Mouse (Mus musculus): ENCODE data around the gene Nt5dc3. TPM values are rescaled to one million over a fixed set of nuclear protein-coding genes. Genes with fewer than 3 reads are reported as not detected.

Nt5dc3 gene
- total RNA-seq, 2 experiments from 2014 or later = 36.1 to 77.7 TPM

DNA sequence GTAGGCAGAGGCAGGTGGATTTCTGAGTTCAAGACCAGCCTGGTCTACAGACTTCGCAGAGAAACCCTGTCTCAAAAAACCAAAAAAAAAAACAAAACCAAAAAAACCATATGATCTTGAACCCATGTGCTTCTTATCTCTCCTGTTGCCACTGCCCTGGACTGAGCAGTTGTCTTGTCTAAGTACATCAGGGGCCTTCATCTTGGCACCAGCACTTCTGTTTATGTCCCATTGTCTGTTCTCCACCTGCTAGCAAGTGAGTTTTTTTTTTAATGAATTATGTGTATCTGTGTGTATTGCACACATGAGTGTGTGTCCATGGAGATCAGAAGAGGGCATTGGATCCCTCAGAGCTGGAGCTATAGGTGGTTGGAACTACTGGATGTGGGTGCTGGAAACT lies 28.6 kb downstream of the Nt5dc3 start:
- no peak for TF ChIP-seq CTCF (IDR thresholded peaks at IDR 0.05)
- H3K4me3 ChIP-seq = no peak overlapping the region
- peak; percentile 8 for DNase-seq
- peak overlapping the region; percentile 90 for H3K27ac ChIP-seq
- intact Hi-C loops (cut with DNase I) = no loop called here

DNA sequence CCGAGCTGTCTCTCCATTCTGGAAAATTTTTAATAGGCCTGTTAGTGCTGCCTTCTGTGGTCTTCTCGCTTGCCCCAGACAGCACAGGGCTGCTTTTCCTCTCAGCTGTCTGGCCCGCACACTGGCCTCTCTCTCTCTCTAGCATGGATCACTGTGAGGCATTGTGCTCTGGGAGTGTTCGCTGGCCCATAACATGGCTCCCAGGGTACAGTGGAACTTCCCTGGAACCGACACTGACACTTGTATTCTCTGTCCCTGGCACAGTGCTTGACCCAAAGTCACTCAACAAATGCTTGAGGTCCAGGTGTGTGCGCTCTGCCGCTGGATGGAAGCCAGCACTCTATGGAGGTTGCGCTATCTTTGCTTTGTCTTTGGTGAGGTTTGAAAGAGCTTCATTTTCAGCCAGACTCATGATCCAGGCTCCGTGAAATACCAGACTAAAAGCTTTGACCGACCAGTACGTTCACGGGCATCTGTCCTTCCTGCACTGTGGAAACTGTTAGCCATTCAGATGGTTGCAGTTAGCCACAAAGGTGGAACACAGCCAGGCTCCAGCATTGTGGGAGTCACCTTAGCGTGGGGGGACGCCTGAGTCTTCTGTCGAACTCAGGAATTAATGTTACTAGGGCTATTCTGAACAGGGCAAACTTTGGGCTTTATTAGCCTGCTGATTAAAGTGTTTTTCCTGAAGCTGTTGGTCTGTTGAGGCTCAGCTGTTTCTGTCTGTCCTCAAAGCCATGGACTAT lies 29.4 kb downstream of the Nt5dc3 start:
- Histone ChIP-seq H3K4me3 (no peak overlapping the region; the same call in 1 of the 2 replicates), H3K27ac (peak overlapping the region; percentile 90)
- DNase-seq = peak; percentile 50
- TF ChIP-seq CTCF (IDR thresholded peaks at IDR 0.05) = no peak
- intact Hi-C loops (cut with DNase I) = no loop called here

DNA sequence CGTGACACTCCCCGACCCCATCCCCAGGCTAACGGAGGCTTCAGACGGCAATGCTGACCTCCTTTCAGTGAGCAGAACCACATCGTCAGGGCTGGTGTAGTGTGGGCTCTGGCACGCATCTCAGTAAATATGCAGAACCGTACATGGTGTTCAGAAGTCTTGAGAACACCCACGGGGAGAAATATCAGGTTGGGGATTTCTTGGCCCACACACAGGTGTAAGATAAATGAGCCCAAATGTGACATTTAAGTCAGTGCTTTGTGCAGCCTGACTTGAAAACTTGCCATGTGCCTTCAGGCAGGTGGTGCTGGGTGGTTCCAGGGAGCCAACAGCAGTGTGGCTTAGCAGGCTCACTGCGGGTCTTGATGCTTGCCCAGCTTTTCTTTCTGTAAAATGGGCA lies 31.2 kb downstream of the Nt5dc3 start:
- peak; percentile 80 for DNase-seq
- Histone ChIP-seq H3K4me3 (no peak overlapping the region), H3K27ac (peak overlapping the region; percentile 90)
- TF ChIP-seq CTCF (IDR thresholded peaks at IDR 0.05) = no peak
- intact Hi-C loops (cut with DNase I) = no loop called here

DNA sequence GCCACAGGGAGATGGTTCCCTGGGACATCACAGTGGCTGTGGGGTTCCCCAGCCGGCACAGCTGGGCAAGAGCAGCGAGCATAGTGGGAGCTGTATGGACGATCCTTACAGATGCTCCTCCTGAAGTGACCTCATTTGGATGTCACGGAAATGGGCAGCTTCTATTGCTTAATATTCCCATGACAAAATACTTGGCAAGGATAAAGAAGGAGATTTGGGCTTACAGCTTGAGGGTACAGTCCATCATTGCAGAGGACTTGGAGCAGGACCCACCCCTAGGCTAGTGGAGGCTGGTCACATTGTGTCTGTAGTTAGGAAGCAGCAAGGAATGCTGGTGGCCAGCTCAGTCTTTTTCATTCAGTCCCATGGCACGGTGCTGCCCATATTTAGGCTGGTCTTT lies 31.8 kb downstream of the Nt5dc3 start:
- peak overlapping the region; percentile 90 for H3K27ac ChIP-seq
- DNase-seq = no peak
- intact Hi-C loops (cut with DNase I) = no loop called here

DNA sequence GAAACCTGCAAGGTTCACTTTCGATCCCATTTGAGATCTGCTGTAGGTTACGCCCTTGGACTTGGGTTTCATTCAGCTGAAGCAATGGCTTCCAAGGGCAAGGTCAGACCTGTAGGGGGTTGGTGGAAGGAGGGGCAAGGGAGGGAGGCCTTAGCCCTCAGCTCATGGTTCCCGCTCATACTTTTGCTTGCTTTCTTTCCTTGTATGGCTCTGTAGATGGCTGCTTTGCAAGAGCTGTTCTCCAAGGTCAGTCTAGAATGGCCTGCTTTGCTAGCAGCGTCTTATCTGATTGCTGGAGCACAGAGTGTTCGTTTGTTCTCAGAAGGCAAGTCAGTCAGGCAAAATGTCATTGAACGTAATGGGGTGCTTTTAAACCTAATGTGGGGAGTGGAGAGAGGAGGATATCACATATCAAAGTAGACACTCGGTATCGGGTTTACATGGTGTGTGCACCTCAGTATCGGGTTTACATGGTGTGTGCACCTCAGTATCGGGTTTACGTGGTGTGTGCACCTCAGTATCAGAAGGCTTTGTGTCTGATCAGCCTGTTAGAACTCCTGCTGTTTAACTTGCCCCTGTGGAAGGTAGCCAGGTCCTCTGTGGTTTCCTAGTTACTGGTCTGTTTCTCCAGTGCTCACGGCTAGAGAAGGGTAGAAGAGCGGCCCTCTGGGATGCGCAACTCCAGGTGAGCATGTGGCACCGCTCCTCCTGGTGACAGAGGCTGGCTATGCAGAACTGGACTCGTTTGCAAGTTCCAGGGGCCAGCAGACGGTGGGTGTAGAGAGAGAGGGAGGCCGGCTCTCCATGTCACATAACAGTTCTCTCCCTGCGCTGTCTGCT lies 35.7 kb downstream of the Nt5dc3 start:
- intact Hi-C loops (cut with DNase I) = loop anchor here (5.0 kb wide), 1 partner anchor 32 kb away; no protein-coding TSS in a partner anchor
- H3K4me3 ChIP-seq = no peak overlapping the region
- DNase-seq = no peak
- TF ChIP-seq CTCF (IDR thresholded peaks at IDR 0.05) = no peak
- H3K27ac ChIP-seq = peak overlapping the region; percentile 76

More for the DNA sequence above, 31.8 kb downstream of the Nt5dc3 start:
- no peak for TF ChIP-seq CTCF (IDR thresholded peaks at IDR 0.05)
- H3K4me3 ChIP-seq = no peak overlapping the region

DNA sequence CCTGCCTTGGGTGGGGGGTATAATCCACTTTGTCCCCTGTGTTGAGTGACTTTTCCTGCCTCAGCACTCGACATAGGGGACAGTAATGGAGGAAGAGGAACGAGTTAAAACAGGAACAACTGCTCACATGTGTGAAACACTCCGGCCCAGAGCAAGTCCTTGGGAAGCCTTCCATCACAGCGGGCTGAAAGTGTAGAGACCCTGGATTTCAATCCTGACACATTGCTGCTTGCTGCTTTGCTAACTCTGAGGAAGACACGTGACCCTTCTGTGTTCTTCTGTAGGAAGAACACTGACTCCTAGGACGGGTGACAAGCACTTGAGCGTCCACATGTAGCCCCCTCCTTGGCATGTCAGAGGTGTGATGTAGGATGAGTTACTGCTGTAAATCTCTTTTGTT lies 36.3 kb downstream of the Nt5dc3 start:
- no peak for TF ChIP-seq CTCF (IDR thresholded peaks at IDR 0.05)
- Histone ChIP-seq H3K4me3 (no peak overlapping the region), H3K27ac (peak overlapping the region; percentile 76)
- no peak for DNase-seq
- intact Hi-C loops (cut with DNase I) = loop anchor here (5.0 kb wide), 1 partner anchor 33 kb away; no protein-coding TSS in a partner anchor

DNA sequence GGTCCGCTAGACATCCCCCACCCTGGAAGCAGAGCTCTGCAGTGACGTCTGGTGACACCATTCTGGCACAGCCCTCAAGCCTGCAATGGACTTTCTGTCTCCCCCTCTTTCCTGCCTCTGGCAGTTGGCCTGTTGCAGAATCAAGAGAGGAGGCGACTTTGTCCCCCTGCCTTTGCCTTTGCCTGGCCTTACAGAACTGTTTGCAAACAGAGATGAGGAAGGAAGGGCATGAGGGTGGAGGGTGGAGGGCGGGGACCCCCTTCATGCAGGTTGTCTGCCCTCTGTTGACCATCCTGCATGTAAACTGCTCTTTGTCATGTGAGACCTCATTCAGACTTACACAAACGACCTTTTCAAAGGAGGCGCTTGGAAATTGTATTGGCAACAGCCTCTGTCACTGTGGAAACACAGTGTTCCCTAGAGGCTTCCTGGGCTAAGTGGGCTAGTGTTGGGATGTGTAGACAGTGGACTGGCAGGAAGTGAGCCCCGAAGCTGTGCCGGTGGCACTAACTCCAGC lies 40.9 kb downstream of the Nt5dc3 start:
- Histone ChIP-seq H3K27ac (peak overlapping the region; percentile 73), H3K4me3 (no peak overlapping the region)
- peak; percentile 11; the same call in 1 of the 2 replicates for TF ChIP-seq CTCF (IDR thresholded peaks at IDR 0.05)
- DNase-seq = peak; percentile 59
- intact Hi-C loops (cut with DNase I) = loop anchor here (5.0 kb wide), 1 partner anchor 37 kb away; no protein-coding TSS in a partner anchor

DNA sequence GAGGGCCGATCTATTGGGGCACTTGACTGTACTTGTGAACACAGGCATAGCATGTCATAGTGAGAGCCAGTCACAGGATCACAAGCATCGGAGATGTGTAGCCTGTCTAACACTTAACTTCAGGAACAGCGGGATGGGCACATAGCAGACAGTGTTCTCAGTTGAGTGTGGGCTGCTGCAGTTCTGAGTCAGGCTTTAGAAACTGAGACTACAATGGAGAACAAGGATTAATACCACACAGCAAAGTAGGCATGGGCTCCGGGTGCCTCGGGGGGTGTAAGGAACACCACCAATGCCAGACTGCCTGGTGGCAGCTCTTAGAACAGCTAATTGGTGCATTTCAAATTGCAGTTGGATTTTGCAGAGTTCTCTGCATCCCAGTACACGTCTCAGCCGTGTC lies 42.2 kb downstream of the Nt5dc3 start:
- no peak for TF ChIP-seq CTCF (IDR thresholded peaks at IDR 0.05)
- DNase-seq = no peak
- H3K4me3 ChIP-seq = no peak overlapping the region
- peak overlapping the region; percentile 41; the same call in 1 of the 2 replicates for H3K27ac ChIP-seq
- intact Hi-C loops (cut with DNase I) = no loop called here

DNA sequence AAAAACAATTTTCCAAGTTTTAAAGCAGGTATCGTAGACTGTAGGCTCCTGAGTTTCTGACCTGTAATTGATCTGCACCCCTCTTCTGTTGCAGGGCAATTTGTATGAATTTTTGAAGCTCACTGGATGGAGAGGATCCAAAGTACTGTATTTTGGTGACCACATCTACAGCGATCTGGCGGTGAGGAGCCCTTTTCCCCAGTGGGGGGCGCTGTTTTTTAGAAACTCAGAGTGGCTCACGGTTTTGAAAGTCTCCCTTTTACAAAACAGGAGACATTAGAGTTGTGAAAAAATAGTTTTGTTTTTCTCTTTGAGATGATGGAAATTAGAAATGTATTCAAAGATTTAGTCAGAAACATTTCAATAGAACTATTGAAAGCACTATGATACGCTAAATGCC lies 45.3 kb downstream of the Nt5dc3 start:
- Histone ChIP-seq H3K27ac (no peak overlapping the region), H3K4me3 (no peak overlapping the region)
- intact Hi-C loops (cut with DNase I) = no loop called here
- DNase-seq = no peak
- TF ChIP-seq CTCF (IDR thresholded peaks at IDR 0.05) = peak; percentile 43; the same call in 1 of the 2 replicates

DNA sequence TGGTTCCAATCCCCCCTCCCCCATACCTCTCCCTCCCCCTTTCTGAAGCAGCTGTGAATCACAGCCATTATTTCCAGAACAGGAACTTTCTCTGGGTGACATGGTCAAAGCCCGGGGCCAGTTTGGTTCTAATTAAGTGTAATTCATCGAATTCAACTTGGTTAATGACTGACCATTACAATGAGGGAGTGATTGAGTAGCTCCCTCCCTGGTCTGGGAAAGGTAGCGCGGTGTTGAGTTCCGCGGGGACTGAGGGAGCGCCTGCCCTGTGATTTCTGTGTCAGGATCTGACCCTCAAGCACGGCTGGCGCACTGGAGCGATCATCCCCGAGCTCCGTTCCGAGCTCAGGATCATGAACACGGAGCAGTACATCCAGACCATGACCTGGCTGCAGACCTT lies 46.1 kb downstream of the Nt5dc3 start:
- TF ChIP-seq CTCF (IDR thresholded peaks at IDR 0.05) = no peak
- H3K27ac ChIP-seq = peak overlapping the region; percentile 87
- intact Hi-C loops (cut with DNase I) = no loop called here

DNA sequence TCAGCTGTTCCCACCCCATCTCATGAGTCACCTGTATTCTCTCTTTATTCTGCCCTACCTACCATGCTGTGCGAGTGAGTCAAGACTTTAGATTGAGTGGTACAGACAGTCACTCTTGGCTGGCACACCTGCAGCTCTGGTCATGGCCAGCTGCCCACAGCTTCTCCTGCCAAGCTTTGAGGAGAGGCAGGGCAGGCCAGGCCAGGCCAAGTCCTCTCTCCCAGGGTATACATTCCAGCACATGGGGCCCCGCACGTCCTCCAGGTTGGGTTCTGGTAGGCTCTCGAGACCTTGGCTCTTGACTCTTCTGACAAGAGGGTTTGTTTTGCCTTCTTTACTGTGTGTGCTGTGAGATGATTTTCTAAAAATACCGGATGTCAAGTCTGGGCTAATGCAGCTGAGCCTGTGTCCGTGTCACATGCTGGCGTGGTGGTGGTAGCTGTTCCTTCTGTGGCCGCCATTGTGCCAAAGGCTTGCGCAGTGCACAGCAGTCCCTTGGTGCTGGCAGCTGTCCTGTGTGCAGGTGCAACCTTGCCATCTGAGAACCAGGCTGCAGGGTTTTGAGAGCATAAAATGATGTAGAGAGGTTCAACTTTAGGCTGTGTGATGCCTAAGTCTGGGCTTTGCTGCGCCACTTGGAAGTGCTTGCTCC lies 47.2 kb downstream of the Nt5dc3 start:
- peak overlapping the region; percentile 87 for H3K27ac ChIP-seq
- H3K4me3 ChIP-seq = no peak overlapping the region
- TF ChIP-seq CTCF (IDR thresholded peaks at IDR 0.05) = no peak
- intact Hi-C loops (cut with DNase I) = loop anchor here (2.0 kb wide), 1 partner anchor 47 kb away; the partner anchor contains the start of gene Nt5dc3
- peak; percentile 91 for DNase-seq

More for the DNA sequence above, 46.1 kb downstream of the Nt5dc3 start:
- no peak overlapping the region for H3K4me3 ChIP-seq
- no peak for DNase-seq

DNA sequence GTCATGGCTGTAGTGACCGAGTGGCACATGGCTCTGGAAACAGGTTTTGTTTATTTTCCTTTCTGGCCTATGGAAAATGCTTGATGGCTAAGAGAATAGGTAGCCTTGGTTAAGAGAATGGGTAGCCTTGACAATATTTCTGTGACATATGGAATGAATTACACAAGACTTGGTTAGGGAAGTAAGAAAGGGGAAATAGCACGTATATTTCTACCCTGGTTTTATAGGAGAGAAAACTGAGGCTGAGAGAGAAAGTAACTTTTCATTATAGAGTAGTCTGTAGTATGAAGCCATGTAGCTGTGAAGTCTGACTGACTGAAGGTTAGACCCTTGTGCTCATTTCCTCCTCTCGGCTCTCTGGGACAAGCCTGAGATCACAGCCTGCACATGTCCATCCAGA lies 48.1 kb downstream of the Nt5dc3 start:
- peak overlapping the region; percentile 87 for H3K27ac ChIP-seq
- no peak for TF ChIP-seq CTCF (IDR thresholded peaks at IDR 0.05)
- DNase-seq = no peak
- H3K4me3 ChIP-seq = no peak overlapping the region
- intact Hi-C loops (cut with DNase I) = loop anchor here (2.0 kb wide), 1 partner anchor 48 kb away; the partner anchor contains the start of gene Nt5dc3

All from gastrocnemius, adult 2 months (tissue).